Mouse (Mus musculus): ENCODE results near the gene Adtrp.

GRCm38 (mm10) chr13:41767941-41768340 lies 79.5 kb downstream of the Adtrp start:
- TF ChIP-seq EP300 (optimal IDR thresholded peaks at IDR 0.05): no peak
- no peak for TF ChIP-seq CTCF (IDR thresholded peaks at IDR 0.05; ENCODE audit: low read depth)
